Comparison of ENCODE assay signal across 8 mouse cellular contexts in the genomic region with DNA sequence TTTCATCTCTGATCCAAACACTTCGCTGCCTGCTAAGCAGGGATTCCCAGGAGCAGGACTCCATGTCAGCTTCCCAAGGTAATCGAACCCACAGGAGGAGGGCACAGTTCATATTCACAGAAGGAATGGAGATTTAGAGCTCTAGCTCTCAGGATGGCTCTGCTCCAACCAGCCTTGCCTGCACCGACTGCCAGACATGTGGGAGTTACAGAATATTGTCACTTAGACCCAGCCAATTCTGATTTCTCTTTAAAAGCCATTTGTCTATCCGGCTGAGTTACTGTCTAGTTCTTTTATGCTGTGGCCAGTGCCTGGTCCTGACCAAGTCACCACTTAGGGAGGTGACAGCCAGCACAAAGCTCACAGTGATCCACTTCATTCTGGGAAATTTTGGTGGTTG. TPM values are rescaled to one million over a fixed set of nuclear protein-coding genes. Genes with fewer than 3 reads are reported as not detected.
DNase-seq lines count a peak whose midpoint lies in the region; ATAC-seq and TF ChIP-seq lines count a peak whose summit lies in the region.

No protein-coding gene starts in this region.

- TF ChIP-seq POLR2A in cerebellum, adult 2 months (IDR thresholded peaks at IDR 0.05; ENCODE audit: borderline replicate concordance, insufficient read depth, low read length) = no peak

- H3K27me3 ChIP-seq in cerebellum, adult 2 months (ENCODE audit: control insufficient read depth, insufficient read depth, low read length) = no peaks in the 10 kb centered on the region
- no peaks in the 10 kb centered on the region for H3K27me3 ChIP-seq in G1E (ENCODE audit: insufficient read depth, low read length)
- H3K27me3 ChIP-seq in heart, embryonic 11.5 days (ENCODE audit: control insufficient read depth, insufficient read depth, low read length) = no peaks in the 10 kb centered on the region
- H3K27me3 ChIP-seq in midbrain, embryonic 15.5 days (replicated peaks) = no peaks in the 10 kb centered on the region

- H3K27ac ChIP-seq in cerebellum, adult 2 months (ENCODE audit: insufficient read depth, low read length) = no peak overlapping the region
- peak overlapping the region; percentile 42 for H3K27ac ChIP-seq in heart, embryonic 11.5 days (ENCODE audit: low read depth, low read length)
- no peak overlapping the region for H3K27ac ChIP-seq in midbrain, embryonic 15.5 days

- peaks cover 21% of the 10 kb centered on the region for H3K4me1 ChIP-seq in cerebellum, adult 2 months (ENCODE audit: control insufficient read depth, insufficient read depth, low read length)
- peaks cover 83% of the 10 kb centered on the region for H3K4me1 ChIP-seq in G1E (ENCODE audit: insufficient read depth, low read depth, low read length)
- H3K4me1 ChIP-seq in heart, embryonic 11.5 days (ENCODE audit: control insufficient read depth, insufficient read depth, low read length) = peaks cover 32% of the 10 kb centered on the region
- peaks cover 26% of the 10 kb centered on the region for H3K4me1 ChIP-seq in midbrain, embryonic 15.5 days

- peak overlapping the region; percentile 31 for H3K4me3 ChIP-seq in cerebellum, adult 2 months (replicated peaks; ENCODE audit: insufficient read depth, low read depth, low read length)
- H3K4me3 ChIP-seq in G1E (ENCODE audit: low read depth, low read length) = peak overlapping the region; percentile 90
- H3K4me3 ChIP-seq in heart, embryonic 11.5 days (ENCODE audit: low read depth, low read length) = peak overlapping the region; percentile 90
- peak overlapping the region; percentile 69 for H3K4me3 ChIP-seq in midbrain, embryonic 15.5 days

- H3K9ac ChIP-seq in heart, embryonic 11.5 days (ENCODE audit: low read depth, low read length) = peak overlapping the region; percentile 96; the same call in 1 of the 2 replicates
- H3K9ac ChIP-seq in midbrain, embryonic 15.5 days = 0 out of 2 replicates have a peak overlapping the region, but pooled peaks have one; percentile 5

- peak; percentile 25 to 26 for DNase-seq in cerebellum, adult 2 months
- no peak for DNase-seq in G1E (ENCODE audit: low spot score)
- peak; percentile 37 for DNase-seq in layer of hippocampus, adult 9-10 months (ENCODE audit: low spot score)
- no peak for DNase-seq in yolk sac, embryonic 10.5 days (ENCODE audit: low spot score)
- no peak for DNase-seq in urinary bladder, adult 2 months (ENCODE audit: low spot score)

- H3K9me3 ChIP-seq in G1E (replicated peaks) = no peaks in the 10 kb centered on the region
- no peaks in the 10 kb centered on the region for H3K9me3 ChIP-seq in heart, embryonic 11.5 days (replicated peaks; ENCODE audit: control insufficient read depth, low read length)
- H3K9me3 ChIP-seq in midbrain, embryonic 15.5 days = no peaks in the 10 kb centered on the region

- H3K36me3 ChIP-seq in G1E (replicated peaks) = peaks cover 40% of the 10 kb centered on the region
- H3K36me3 ChIP-seq in heart, embryonic 11.5 days (ENCODE audit: control insufficient read depth, insufficient read depth, low read length) = no peaks in the 10 kb centered on the region
- H3K36me3 ChIP-seq in midbrain, embryonic 15.5 days (replicated peaks) = no peaks in the 10 kb centered on the region

- 15% methylated on average over 4 of the region's 4 CpGs for WGBS in cerebellum, adult 2 months
- WGBS in heart, embryonic 11.5 days (ENCODE audit: insufficient replicate concordance) = 42% methylated on average over 4 of the region's 4 CpGs
- 47% methylated on average over 4 of the region's 4 CpGs for WGBS in midbrain, embryonic 15.5 days

- no peak for TF ChIP-seq CTCF in cerebellum, adult 2 months (IDR thresholded peaks at IDR 0.05; ENCODE audit: borderline replicate concordance, insufficient read depth, low read depth, low read length)
- no peak for TF ChIP-seq CTCF in G1E (IDR thresholded peaks at IDR 0.05; ENCODE audit: low read depth, low read length)

- ATAC-seq in cerebellum, adult (ENCODE audit: insufficient number of reproducible peaks, low FRiP score, low TSS enrichment) = no peak
- no peak for ATAC-seq in G1E (ENCODE audit: extremely low read depth, insufficient number of reproducible peaks, low FRiP score, poor library complexity, severe bottlenecking)
- no peak for ATAC-seq in heart, embryonic 11.5 days (replicated peaks; ENCODE audit: insufficient number of reproducible peaks, low FRiP score, low TSS enrichment)
- ATAC-seq in midbrain, embryonic 15.5 days (replicated peaks) = no peak

- H3K4me2 ChIP-seq in heart, embryonic 11.5 days = peak overlapping the region; percentile 94
- peak overlapping the region; percentile 95 for H3K4me2 ChIP-seq in midbrain, embryonic 15.5 days

RNA-seq across cellular contexts. Expression of a gene that starts 1.2 kb away (rescaled TPM):
- 21.0 and 22.0 TPM in 2 replicates for polyA plus RNA-seq in cerebellum, adult 2 months (2012; rRNA removed)
- total RNA-seq in G1E (2014; fragmentation: Nextera tagmentation) (20.8 and 44.3 TPM in 2 replicates), G1E (2017) (19.6 and 21.6 TPM in 2 replicates)
- 19.7 and 22.1 TPM in 2 replicates for polyA plus RNA-seq in G1E (2012)
- 36.2 and 38.4 TPM in 2 replicates for polyA plus RNA-seq in heart, embryonic 11.5 days (2014; fragmentation: Nextera tagmentation; extraction: Ambion mirVana)
- polyA plus RNA-seq in midbrain, embryonic 15.5 days (2015; fragmentation: Nextera tagmentation; extraction: Ambion mirVana) = 15.6 and 16.8 TPM in 2 replicates
- polyA plus RNA-seq in urinary bladder, adult 2 months (2012; rRNA removed) = 13.7 and 13.9 TPM in 2 replicates

RNA-seq across cellular contexts. Expression of a gene that starts 32.6 kb away (rescaled TPM):
- polyA plus RNA-seq in cerebellum, adult 2 months (2012; rRNA removed) = 21.8 and 23.4 TPM in 2 replicates
- total RNA-seq in G1E (2014; fragmentation: Nextera tagmentation) (46.2 and 66.5 TPM in 2 replicates), G1E (2017) (38.3 and 42.5 TPM in 2 replicates)
- 21.2 and 31.2 TPM in 2 replicates for polyA plus RNA-seq in G1E (2012)
- 31.5 and 32.5 TPM in 2 replicates for polyA plus RNA-seq in heart, embryonic 11.5 days (2014; fragmentation: Nextera tagmentation; extraction: Ambion mirVana)
- 22.8 and 22.9 TPM in 2 replicates for polyA plus RNA-seq in midbrain, embryonic 15.5 days (2015; fragmentation: Nextera tagmentation; extraction: Ambion mirVana)
- polyA plus RNA-seq in urinary bladder, adult 2 months (2012; rRNA removed) = 11.1 and 11.3 TPM in 2 replicates

RNA-seq across cellular contexts. Expression of a gene that starts 39.5 kb away (rescaled TPM):
- 18.9 TPM in 2 replicates for polyA plus RNA-seq in cerebellum, adult 2 months (2012; rRNA removed)
- total RNA-seq in G1E (2014; fragmentation: Nextera tagmentation) (36.9 and 46.6 TPM in 2 replicates), G1E (2017) (35.0 and 38.0 TPM in 2 replicates)
- polyA plus RNA-seq in G1E (2012) = 23.5 and 24.3 TPM in 2 replicates
- polyA plus RNA-seq in heart, embryonic 11.5 days (2014; fragmentation: Nextera tagmentation; extraction: Ambion mirVana) = 31.2 and 32.0 TPM in 2 replicates
- 24.6 and 25.9 TPM in 2 replicates for polyA plus RNA-seq in midbrain, embryonic 15.5 days (2015; fragmentation: Nextera tagmentation; extraction: Ambion mirVana)
- polyA plus RNA-seq in urinary bladder, adult 2 months (2012; rRNA removed) = 26.4 and 31.1 TPM in 2 replicates

RNA-seq across cellular contexts. Expression of a gene that starts 39.6 kb away (rescaled TPM):
- 6.9 and 7.3 TPM in 2 replicates for polyA plus RNA-seq in cerebellum, adult 2 months (2012; rRNA removed)
- 19.5 and 24.8 TPM in 2 replicates for total RNA-seq in G1E (2014; fragmentation: Nextera tagmentation)
- 19.3 and 19.4 TPM in 2 replicates for total RNA-seq in G1E (2017)
- polyA plus RNA-seq in G1E (2012) = 2.2 and 3.8 TPM in 2 replicates
- polyA plus RNA-seq in heart, embryonic 11.5 days (2014; fragmentation: Nextera tagmentation; extraction: Ambion mirVana) = 6.0 and 6.5 TPM in 2 replicates
- polyA plus RNA-seq in midbrain, embryonic 15.5 days (2015; fragmentation: Nextera tagmentation; extraction: Ambion mirVana) = 3.5 and 4.1 TPM in 2 replicates
- 6.4 and 6.7 TPM in 2 replicates for polyA plus RNA-seq in urinary bladder, adult 2 months (2012; rRNA removed)

Comparison
In these comparisons a context has a peak if more than half of its experiments do, and no peak if none do; other contexts are left out.
1. DNase-seq: peak in cerebellum, adult 2 months (2 of 2) and layer of hippocampus, adult 9-10 months (single experiment); none in G1E (single experiment), yolk sac, embryonic 10.5 days (single experiment) and urinary bladder, adult 2 months (single experiment).
2. H3K4me3 ChIP-seq: peak in every context shown above with its lines; median percentile 90 in G1E; 90 in heart, embryonic 11.5 days; 69 in midbrain, embryonic 15.5 days; 31 in cerebellum, adult 2 months.